Mouse (Mus musculus) G1E (cell line): ENCODE results near the gene Gmds.

ENCODE experiments used
- CTCF ChIP-seq: IDR thresholded peaks from 2 replicates; pipeline ENCODE4 v1.5.1; 2012; ENCODE audit warnings: low read depth, low read length, inconsistent platforms, mixed read lengths
- GATA1 ChIP-seq: IDR thresholded peaks from 2 replicates; pipeline ENCODE4 v1.6.1; 2012; ENCODE audit warnings: borderline replicate concordance, low read length, inconsistent platforms, mixed read lengths
- TAL1 ChIP-seq: conservative IDR thresholded peaks from 2 replicates; pipeline ENCODE4 v1.6.1; 2012; ENCODE audit warnings: low read depth, low read length, inconsistent platforms, mixed read lengths

- TF ChIP-seq CTCF (no peak), GATA1 (no peak), TAL1 (no peak)
Observed at GRCm38 (mm10) chr13:31915748-31916147, 422.8 kb downstream of the Gmds start.
